Mouse (Mus musculus): ENCODE results near the gene Vrk2. TPM values are rescaled to one million over a fixed set of nuclear protein-coding genes. Genes with fewer than 3 reads are reported as not detected.

Vrk2 gene
- total and polyA plus RNA-seq, 3 experiments: 26.1 to 64.5 (median 43.1) TPM

- no peak for ATAC-seq (ENCODE audit: extremely low read depth, insufficient number of reproducible peaks, low FRiP score, poor library complexity, severe bottlenecking)
- Histone ChIP-seq H3K27me3 (ENCODE audit: insufficient read depth, low read length) (no peaks in the 10 kb centered on the region), H3K4me1 (ENCODE audit: insufficient read depth, low read depth, low read length) (peaks cover 7% of the 10 kb centered on the region), H3K36me3 (replicated peaks) (no peaks in the 10 kb centered on the region), H3K9me3 (replicated peaks) (no peaks in the 10 kb centered on the region), H3K4me3 (ENCODE audit: low read depth, low read length) (no peak overlapping the region)
- TF ChIP-seq GATA1 (IDR thresholded peaks at IDR 0.05; ENCODE audit: borderline replicate concordance, low read length) (no peak), CTCF (IDR thresholded peaks at IDR 0.05; ENCODE audit: low read depth, low read length) (no peak), POLR2AphosphoS5 (IDR thresholded peaks at IDR 0.05; ENCODE audit: insufficient replicate concordance, low read depth, low read length) (no peak), TAL1 (conservative IDR thresholded peaks at IDR 0.05; ENCODE audit: low read depth, low read length) (no peak), GATA2 (IDR thresholded peaks at IDR 0.05; ENCODE audit: borderline replicate concordance, low read depth, low read length) (no peak)
- no peak for DNase-seq (ENCODE audit: low spot score)
Observed at GRCm38 (mm10) chr11:26597761-26598160, 4.0 kb upstream of the Vrk2 start.

DNA sequence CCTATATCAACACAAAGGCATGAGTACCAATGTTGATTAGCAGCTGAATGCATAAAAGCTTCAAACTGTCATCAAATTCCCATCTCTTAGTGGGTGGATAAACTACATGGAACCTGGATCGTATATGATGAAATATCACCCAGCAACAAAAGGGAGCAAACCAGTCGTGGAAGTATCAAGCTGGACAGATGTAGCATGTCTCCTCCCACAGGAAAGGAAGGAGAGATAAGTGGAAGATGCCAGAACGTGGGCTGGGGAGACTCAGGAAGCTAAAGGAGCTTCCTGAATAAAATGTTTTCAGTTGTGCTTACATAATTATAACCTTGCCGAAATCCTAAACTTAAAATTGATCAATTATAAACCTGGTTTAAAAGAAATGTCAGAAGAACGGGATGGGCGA is 3.3 kb upstream of the Vrk2 start:
- Histone ChIP-seq H3K36me3 (replicated peaks) (no peaks in the 10 kb centered on the region), H3K4me1 (ENCODE audit: insufficient read depth, low read depth, low read length) (peaks cover 13% of the 10 kb centered on the region), H3K27me3 (ENCODE audit: insufficient read depth, low read length) (no peaks in the 10 kb centered on the region), H3K9me3 (replicated peaks) (no peaks in the 10 kb centered on the region), H3K4me3 (ENCODE audit: low read depth, low read length) (no peak overlapping the region)
- ATAC-seq (ENCODE audit: extremely low read depth, insufficient number of reproducible peaks, low FRiP score, poor library complexity, severe bottlenecking) (no peak), DNase-seq (ENCODE audit: low spot score) (no peak)
- TF ChIP-seq CTCF (IDR thresholded peaks at IDR 0.05; ENCODE audit: low read depth, low read length) (no peak), GATA2 (IDR thresholded peaks at IDR 0.05; ENCODE audit: borderline replicate concordance, low read depth, low read length) (no peak), GATA1 (IDR thresholded peaks at IDR 0.05; ENCODE audit: borderline replicate concordance, low read length) (no peak), TAL1 (conservative IDR thresholded peaks at IDR 0.05; ENCODE audit: low read depth, low read length) (no peak), POLR2AphosphoS5 (IDR thresholded peaks at IDR 0.05; ENCODE audit: insufficient replicate concordance, low read depth, low read length) (no peak)

DNA sequence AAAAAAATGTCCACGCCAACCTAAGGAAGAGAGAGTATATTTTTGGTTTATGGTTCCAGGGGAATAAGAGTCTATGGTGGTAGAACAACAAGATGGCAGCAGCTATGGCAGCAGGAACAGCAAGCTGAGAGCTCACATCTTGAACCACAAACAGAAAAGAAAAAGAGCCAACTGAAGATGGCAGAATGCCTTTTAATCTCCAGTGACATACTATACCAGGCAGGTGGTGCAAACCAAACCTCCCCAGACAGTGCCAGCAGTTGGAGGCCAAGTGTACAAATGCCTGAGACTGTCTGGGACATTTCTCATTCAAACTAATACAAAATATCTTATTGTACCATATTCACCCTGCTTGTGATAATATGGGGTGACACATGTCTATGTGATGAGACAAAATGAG is 2.4 kb upstream of the Vrk2 start:
- Histone ChIP-seq H3K27me3 (ENCODE audit: insufficient read depth, low read length) (no peaks in the 10 kb centered on the region), H3K4me3 (ENCODE audit: low read depth, low read length) (no peak overlapping the region), H3K4me1 (ENCODE audit: insufficient read depth, low read depth, low read length) (peaks cover 13% of the 10 kb centered on the region), H3K36me3 (replicated peaks) (peaks cover 2% of the 10 kb centered on the region), H3K9me3 (replicated peaks) (no peaks in the 10 kb centered on the region)
- no peak for TF ChIP-seq CTCF (IDR thresholded peaks at IDR 0.05; ENCODE audit: low read depth, low read length)
- TF ChIP-seq GATA1 (IDR thresholded peaks at IDR 0.05; ENCODE audit: borderline replicate concordance, low read length): no peak
- TF ChIP-seq TAL1 (conservative IDR thresholded peaks at IDR 0.05; ENCODE audit: low read depth, low read length): no peak
- TF ChIP-seq GATA2 (IDR thresholded peaks at IDR 0.05; ENCODE audit: borderline replicate concordance, low read depth, low read length): no peak
- no peak for TF ChIP-seq POLR2AphosphoS5 (IDR thresholded peaks at IDR 0.05; ENCODE audit: insufficient replicate concordance, low read depth, low read length)
- no peak for ATAC-seq (ENCODE audit: extremely low read depth, insufficient number of reproducible peaks, low FRiP score, poor library complexity, severe bottlenecking)
- no peak for DNase-seq (ENCODE audit: low spot score)

DNA sequence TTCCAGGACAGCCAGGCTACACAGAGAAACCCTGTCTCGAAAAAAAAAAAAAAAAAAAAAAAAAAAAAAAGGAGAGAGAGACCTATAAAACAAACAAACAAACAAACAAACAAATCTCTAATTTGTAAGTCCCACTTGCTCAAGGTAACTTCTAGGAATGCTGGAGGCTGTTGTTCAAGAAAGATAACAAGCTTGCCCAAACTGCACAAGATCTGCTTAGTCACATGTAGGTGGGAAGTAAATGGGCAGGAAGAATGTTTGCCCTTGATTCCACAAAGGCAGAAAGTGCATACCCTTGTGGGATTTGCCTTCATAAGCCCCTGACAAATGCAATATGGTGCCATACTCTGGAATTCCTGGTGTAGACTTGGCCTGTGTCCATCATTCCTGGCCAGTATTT is 688 bp upstream of the Vrk2 start:
- H3K4me3 ChIP-seq (ENCODE audit: low read depth, low read length): no peak overlapping the region
- DNase-seq (ENCODE audit: low spot score): peak; percentile 14
- peaks cover 16% of the 10 kb centered on the region for H3K36me3 ChIP-seq (replicated peaks)
- H3K9me3 ChIP-seq (replicated peaks): no peaks in the 10 kb centered on the region
- TF ChIP-seq GATA1 (IDR thresholded peaks at IDR 0.05; ENCODE audit: borderline replicate concordance, low read length) (no peak), CTCF (IDR thresholded peaks at IDR 0.05; ENCODE audit: low read depth, low read length) (no peak), POLR2AphosphoS5 (IDR thresholded peaks at IDR 0.05; ENCODE audit: insufficient replicate concordance, low read depth, low read length) (no peak), TAL1 (conservative IDR thresholded peaks at IDR 0.05; ENCODE audit: low read depth, low read length) (no peak), GATA2 (IDR thresholded peaks at IDR 0.05; ENCODE audit: borderline replicate concordance, low read depth, low read length) (no peak)
- no peak for ATAC-seq (ENCODE audit: extremely low read depth, insufficient number of reproducible peaks, low FRiP score, poor library complexity, severe bottlenecking)
- peaks cover 13% of the 10 kb centered on the region for H3K4me1 ChIP-seq (ENCODE audit: insufficient read depth, low read depth, low read length)
- H3K27me3 ChIP-seq (ENCODE audit: insufficient read depth, low read length): no peaks in the 10 kb centered on the region

DNA sequence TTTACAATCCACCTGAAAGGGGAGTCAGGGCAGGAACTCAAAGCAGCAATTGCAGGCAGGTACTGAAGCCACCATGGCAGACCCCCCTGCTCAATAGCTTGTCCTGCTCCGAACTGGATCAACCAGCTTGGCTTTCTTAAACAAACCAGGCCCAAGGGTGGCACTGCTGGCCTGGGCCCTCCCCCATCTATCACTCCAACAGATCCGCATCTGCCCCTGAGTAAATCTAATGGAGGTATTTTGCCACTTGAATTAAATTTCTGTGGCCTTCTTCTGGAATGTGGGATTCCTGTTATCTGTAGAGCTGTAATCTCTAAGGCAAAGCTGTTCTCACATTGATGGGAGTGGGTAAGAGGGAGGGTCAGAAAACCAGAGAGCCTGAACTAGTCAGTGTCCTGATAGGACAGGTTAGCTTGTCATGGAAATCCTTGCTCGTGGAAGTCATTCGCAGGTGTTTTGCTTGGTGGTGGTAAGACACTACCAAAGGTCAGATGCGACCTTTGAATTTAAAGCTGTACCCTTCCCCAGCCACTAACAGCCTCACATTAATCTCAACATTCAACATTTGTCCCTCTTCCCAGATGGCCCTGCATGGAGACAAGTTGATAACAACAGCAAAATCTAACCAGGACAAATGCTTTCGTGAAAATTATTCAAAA is 1.3 kb downstream of the Vrk2 start:
- Histone ChIP-seq H3K36me3 (replicated peaks) (peaks cover 25% of the 10 kb centered on the region), H3K4me1 (ENCODE audit: insufficient read depth, low read depth, low read length) (peaks cover 13% of the 10 kb centered on the region), H3K27me3 (ENCODE audit: insufficient read depth, low read length) (no peaks in the 10 kb centered on the region), H3K9me3 (replicated peaks) (no peaks in the 10 kb centered on the region), H3K4me3 (ENCODE audit: low read depth, low read length) (peak overlapping the region; percentile 83)
- no peak for ATAC-seq (ENCODE audit: extremely low read depth, insufficient number of reproducible peaks, low FRiP score, poor library complexity, severe bottlenecking)
- peak; percentile 6 for DNase-seq (ENCODE audit: low spot score)
- TF ChIP-seq TAL1 (conservative IDR thresholded peaks at IDR 0.05; ENCODE audit: low read depth, low read length): no peak
- TF ChIP-seq GATA2 (IDR thresholded peaks at IDR 0.05; ENCODE audit: borderline replicate concordance, low read depth, low read length): no peak
- TF ChIP-seq GATA1 (IDR thresholded peaks at IDR 0.05; ENCODE audit: borderline replicate concordance, low read length): no peak
- no peak for TF ChIP-seq POLR2AphosphoS5 (IDR thresholded peaks at IDR 0.05; ENCODE audit: insufficient replicate concordance, low read depth, low read length)
- TF ChIP-seq CTCF (IDR thresholded peaks at IDR 0.05; ENCODE audit: low read depth, low read length): no peak

DNA sequence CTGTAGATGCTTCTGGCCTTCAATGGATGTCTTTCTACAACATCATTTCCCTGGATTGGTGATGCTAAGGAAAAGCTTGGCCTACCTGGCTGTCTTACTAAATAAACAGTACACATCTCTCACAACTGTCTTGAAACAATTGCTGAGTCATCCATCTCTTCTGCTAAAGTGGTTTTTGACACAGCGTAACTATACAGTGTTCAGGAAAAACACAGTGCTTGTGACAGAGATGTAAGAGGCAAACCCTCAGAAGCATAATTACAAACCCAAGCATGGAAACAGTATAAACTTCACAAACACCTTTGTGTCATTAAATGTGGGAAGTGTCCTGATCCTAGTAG is 6.6 kb downstream of the Vrk2 start:
- DNase-seq (ENCODE audit: low spot score) (no peak), ATAC-seq (ENCODE audit: extremely low read depth, insufficient number of reproducible peaks, low FRiP score, poor library complexity, severe bottlenecking) (peak; percentile 40; the same call in 1 of the 2 replicates)
- H3K4me1 ChIP-seq (ENCODE audit: insufficient read depth, low read depth, low read length): peaks cover 8% of the 10 kb centered on the region
- TF ChIP-seq GATA2 (IDR thresholded peaks at IDR 0.05; ENCODE audit: borderline replicate concordance, low read depth, low read length): no peak
- TF ChIP-seq GATA1 (IDR thresholded peaks at IDR 0.05; ENCODE audit: borderline replicate concordance, low read length): no peak
- no peaks in the 10 kb centered on the region for H3K27me3 ChIP-seq (ENCODE audit: insufficient read depth, low read length)
- H3K9me3 ChIP-seq (replicated peaks): no peaks in the 10 kb centered on the region
- no peak overlapping the region for H3K4me3 ChIP-seq (ENCODE audit: low read depth, low read length)
- peaks cover 61% of the 10 kb centered on the region for H3K36me3 ChIP-seq (replicated peaks)

Measured in G1E (cell line).